ENCODE assay signal across 17 mouse cellular contexts in genomic region chr1:90210761-90211160, GRCm38 (mm10). TPM values are rescaled to one million over a fixed set of nuclear protein-coding genes. Genes with fewer than 3 reads are reported as not detected.
A peak's percentile ranks its signal among the peaks of the same experiment; 100 is the strongest.
DNase-seq lines count a peak whose midpoint lies in the region; ATAC-seq and TF ChIP-seq lines count a peak whose summit lies in the region.
"Had no signal": no experiment of that assay in that cellular context is flagged by ENCODE, and none has a peak within 500 bp of the region (broad histone marks: within the 10 kb centered on the region; RNA-seq: fewer than 3 reads in every experiment).

No protein-coding gene starts in this region.

- peaks cover 66% of the 10 kb centered on the region for H3K4me1 ChIP-seq in forebrain, embryonic 12.5 days
- H3K4me1 ChIP-seq in forebrain, embryonic 11.5 days (replicated peaks; ENCODE audit: control insufficient read depth, insufficient read depth, low read length) = peaks cover 26% of the 10 kb centered on the region
- peaks cover 18% of the 10 kb centered on the region for H3K4me1 ChIP-seq in heart, embryonic 16.5 days (ENCODE audit: control insufficient read depth, insufficient read depth, low read length)
- H3K4me1 ChIP-seq in midbrain, embryonic 10.5 days = peaks cover 64% of the 10 kb centered on the region
- peaks cover 17% of the 10 kb centered on the region for H3K4me1 ChIP-seq in midbrain, embryonic 16.5 days (ENCODE audit: control insufficient read depth, insufficient read depth, low read length)
- H3K4me1 ChIP-seq in forebrain, postnatal 0 days (ENCODE audit: insufficient read depth) = peaks cover 6% of the 10 kb centered on the region; the same call in 1 of the 2 replicates

- no peak for TF ChIP-seq CTCF in forebrain, postnatal 0 days (IDR thresholded peaks at IDR 0.05; ENCODE audit: low read depth)

- no peak for ATAC-seq in forebrain, embryonic 12.5 days (ENCODE audit: low FRiP score)
- no peak for ATAC-seq in forebrain, embryonic 11.5 days (replicated peaks; ENCODE audit: low FRiP score)
- no peak for ATAC-seq in heart, embryonic 16.5 days (replicated peaks; ENCODE audit: extremely low read depth, insufficient read depth, low FRiP score)
- no peak for ATAC-seq in midbrain, embryonic 16.5 days
- ATAC-seq in forebrain, postnatal 0 days = no peak
- ATAC-seq: Patski had no signal

- intact Hi-C loops in heart, postnatal 10 days (cut with DNase I) = no loop called here

- peak overlapping the region; percentile 26 for H3K4me2 ChIP-seq in forebrain, embryonic 12.5 days
- H3K4me2 ChIP-seq in forebrain, embryonic 11.5 days (ENCODE audit: low read depth, low read length, severe bottlenecking) = no peak overlapping the region
- 0 out of 2 replicates have a peak overlapping the region, but pooled peaks have one; percentile 19 for H3K4me2 ChIP-seq in heart, embryonic 16.5 days (ENCODE audit: low read depth, low read length)
- no peak overlapping the region for H3K4me2 ChIP-seq in midbrain, embryonic 16.5 days (ENCODE audit: low read length)
- H3K4me2 ChIP-seq in forebrain, postnatal 0 days (ENCODE audit: low read depth) = peak overlapping the region; percentile 10; the same call in 1 of the 2 replicates

- H3K4me3 ChIP-seq in forebrain, embryonic 12.5 days (replicated peaks) = no peak overlapping the region; the same call in 1 of the 2 replicates
- no peak overlapping the region for H3K4me3 ChIP-seq in forebrain, embryonic 11.5 days (ENCODE audit: low read depth, low read length)
- H3K4me3 ChIP-seq in heart, embryonic 16.5 days (ENCODE audit: low read length) = no peak overlapping the region
- H3K4me3 ChIP-seq in midbrain, embryonic 10.5 days = no peak overlapping the region
- H3K4me3 ChIP-seq in midbrain, embryonic 16.5 days (ENCODE audit: low read depth, low read length) = no peak overlapping the region
- no peak overlapping the region for H3K4me3 ChIP-seq in forebrain, postnatal 0 days (ENCODE audit: low read depth, low read length)

- H3K27ac ChIP-seq in forebrain, embryonic 12.5 days = no peak overlapping the region
- no peak overlapping the region for H3K27ac ChIP-seq in forebrain, embryonic 11.5 days (ENCODE audit: low read depth, low read length)
- H3K27ac ChIP-seq in heart, embryonic 16.5 days (ENCODE audit: low read length) = no peak overlapping the region
- H3K27ac ChIP-seq in midbrain, embryonic 10.5 days (replicated peaks) = peak overlapping the region; percentile 91
- no peak overlapping the region for H3K27ac ChIP-seq in midbrain, embryonic 16.5 days (ENCODE audit: low read length)
- H3K27ac ChIP-seq in forebrain, postnatal 0 days (ENCODE audit: low read depth, low read length) = 0 out of 2 replicates have a peak overlapping the region, but pooled peaks have one; percentile 21

- H3K27me3 ChIP-seq in forebrain, embryonic 12.5 days = no peaks in the 10 kb centered on the region
- no peaks in the 10 kb centered on the region for H3K27me3 ChIP-seq in forebrain, embryonic 11.5 days (ENCODE audit: control insufficient read depth, insufficient read depth, low read length)
- H3K27me3 ChIP-seq in heart, embryonic 16.5 days (ENCODE audit: control insufficient read depth, insufficient read depth, low read length) = no peaks in the 10 kb centered on the region
- no peaks in the 10 kb centered on the region for H3K27me3 ChIP-seq in midbrain, embryonic 10.5 days (ENCODE audit: low read depth, poor library complexity, severe bottlenecking)
- no peaks in the 10 kb centered on the region for H3K27me3 ChIP-seq in midbrain, embryonic 16.5 days (ENCODE audit: control insufficient read depth, insufficient read depth, low read depth, low read length)
- no peaks in the 10 kb centered on the region for H3K27me3 ChIP-seq in forebrain, postnatal 0 days (ENCODE audit: insufficient read depth, low read length)
- H3K27me3 ChIP-seq: Patski had no signal

- H3K9me3 ChIP-seq in forebrain, embryonic 12.5 days = no peaks in the 10 kb centered on the region
- no peaks in the 10 kb centered on the region for H3K9me3 ChIP-seq in forebrain, embryonic 11.5 days (ENCODE audit: control insufficient read depth, low read length)
- H3K9me3 ChIP-seq in heart, embryonic 16.5 days (replicated peaks; ENCODE audit: control insufficient read depth, low read length) = no peaks in the 10 kb centered on the region
- H3K9me3 ChIP-seq in midbrain, embryonic 10.5 days (replicated peaks) = no peaks in the 10 kb centered on the region
- no peaks in the 10 kb centered on the region for H3K9me3 ChIP-seq in midbrain, embryonic 16.5 days (replicated peaks; ENCODE audit: control insufficient read depth, low read length, poor library complexity, severe bottlenecking)
- H3K9me3 ChIP-seq in forebrain, postnatal 0 days (ENCODE audit: low read length) = no peaks in the 10 kb centered on the region

- no peak for DNase-seq in forebrain, embryonic 11.5 days (ENCODE audit: low spot score)
- no peak for DNase-seq in heart, postnatal 10 days
- no peak for DNase-seq in midbrain, embryonic 10.5 days (ENCODE audit: low spot score)
- DNase-seq in forebrain, postnatal 0 days = no peak
- no peak for DNase-seq in liver
- DNase-seq: B cell, adult 2 months; gastrocnemius, postnatal 14 days; heart, postnatal 4 days; lung, adult 18-20 months; lung, postnatal 4 days; retina, postnatal 1 day had no signal

- 79% methylated on average over 4 of the region's 4 CpGs for WGBS in forebrain, embryonic 12.5 days
- WGBS in forebrain, embryonic 11.5 days = 94% methylated on average over 4 of the region's 4 CpGs
- WGBS in heart, embryonic 16.5 days = 78% methylated on average over 4 of the region's 4 CpGs
- 93% methylated on average over 4 of the region's 4 CpGs for WGBS in midbrain, embryonic 10.5 days
- 47% methylated on average over 4 of the region's 4 CpGs for WGBS in midbrain, embryonic 16.5 days
- 25% methylated on average over 4 of the region's 4 CpGs for WGBS in forebrain, postnatal 0 days

- no peak overlapping the region for H3K9ac ChIP-seq in forebrain, embryonic 12.5 days
- no peak overlapping the region for H3K9ac ChIP-seq in forebrain, embryonic 11.5 days (ENCODE audit: low read length)
- no peak overlapping the region for H3K9ac ChIP-seq in heart, embryonic 16.5 days (ENCODE audit: low read length)
- H3K9ac ChIP-seq in midbrain, embryonic 16.5 days (ENCODE audit: low read depth, low read length) = no peak overlapping the region
- no peak overlapping the region for H3K9ac ChIP-seq in forebrain, postnatal 0 days

- peaks cover 45% of the 10 kb centered on the region for H3K36me3 ChIP-seq in forebrain, embryonic 12.5 days (replicated peaks)
- H3K36me3 ChIP-seq in forebrain, embryonic 11.5 days (ENCODE audit: control insufficient read depth, insufficient read depth, low read length) = peaks cover 12% of the 10 kb centered on the region
- H3K36me3 ChIP-seq in heart, embryonic 16.5 days (ENCODE audit: control insufficient read depth, insufficient read depth) = peaks cover 2% of the 10 kb centered on the region; the same call in 1 of the 2 replicates
- H3K36me3 ChIP-seq in midbrain, embryonic 10.5 days = peaks cover 69% of the 10 kb centered on the region
- no peaks in the 10 kb centered on the region for H3K36me3 ChIP-seq in midbrain, embryonic 16.5 days (ENCODE audit: control insufficient read depth, insufficient read depth, low read length)
- peaks cover 11% of the 10 kb centered on the region for H3K36me3 ChIP-seq in forebrain, postnatal 0 days (ENCODE audit: insufficient read depth)

RNA-seq across cellular contexts. Expression of gene Ackr3, which starts 7.0 kb away (rescaled TPM):
- 25.5 and 28.7 TPM in 2 replicates for polyA plus RNA-seq in forebrain, embryonic 12.5 days (2016; fragmentation: Nextera tagmentation; extraction: Ambion mirVana)
- 31.2 and 31.9 TPM in 2 replicates for polyA plus RNA-seq in forebrain, embryonic 11.5 days (2014; fragmentation: Nextera tagmentation; extraction: Ambion mirVana)
- 23.8 and 27.0 TPM in 2 replicates for polyA plus RNA-seq in heart, embryonic 16.5 days (2015; fragmentation: Nextera tagmentation; extraction: Ambion mirVana)
- 10 to 100 TPM; 45.4 to 48.9 TPM for total RNA-seq in heart, postnatal 10 days (2021)
- polyA plus RNA-seq in midbrain, embryonic 10.5 days (2016; fragmentation: Nextera tagmentation; extraction: Ambion mirVana) = 26.3 and 30.9 TPM in 2 replicates
- 10.4 and 10.9 TPM in 2 replicates for polyA plus RNA-seq in midbrain, embryonic 16.5 days (2015; fragmentation: Nextera tagmentation; extraction: Ambion mirVana)
- 7.3 and 10.0 TPM in 2 replicates for total RNA-seq in forebrain, postnatal 0 days (2014; rRNA removed)
- 10.2 and 11.9 TPM in 2 replicates for polyA plus RNA-seq in forebrain, postnatal 0 days (2015; fragmentation: Nextera tagmentation; extraction: Ambion mirVana)
- total RNA-seq: common myeloid progenitor, adult 5-6 weeks; neutrophil, adult 5-6 weeks had no signal

RNA-seq across cellular contexts. Expression of gene Iqca, which starts 57.6 kb away (rescaled TPM):
- 0.56 TPM in 1 of 2 replicates, not detected in the other for polyA plus RNA-seq in forebrain, embryonic 12.5 days (2016; fragmentation: Nextera tagmentation; extraction: Ambion mirVana)
- 0.29 and 0.36 TPM in 2 replicates for polyA plus RNA-seq in forebrain, embryonic 11.5 days (2014; fragmentation: Nextera tagmentation; extraction: Ambion mirVana)
- polyA plus RNA-seq in heart, embryonic 16.5 days (2015; fragmentation: Nextera tagmentation; extraction: Ambion mirVana) = 0.16 and 0.37 TPM in 2 replicates
- not detected for total RNA-seq in heart, postnatal 10 days (2021)
- 0.15 and 0.30 TPM in 2 replicates for polyA plus RNA-seq in midbrain, embryonic 10.5 days (2016; fragmentation: Nextera tagmentation; extraction: Ambion mirVana)
- 0.62 and 0.85 TPM in 2 replicates for polyA plus RNA-seq in midbrain, embryonic 16.5 days (2015; fragmentation: Nextera tagmentation; extraction: Ambion mirVana)
- total RNA-seq in forebrain, postnatal 0 days (2014; rRNA removed) = 0.52 and 0.92 TPM in 2 replicates
- 0.60 and 1.5 TPM in 2 replicates for polyA plus RNA-seq in forebrain, postnatal 0 days (2015; fragmentation: Nextera tagmentation; extraction: Ambion mirVana)
- total RNA-seq: common myeloid progenitor, adult 5-6 weeks; heart, postnatal 4 days; neutrophil, adult 5-6 weeks had no signal

Comparison
In these comparisons a context has a peak if more than half of its experiments do, and no peak if none do; other contexts are left out.
1. H3K27ac ChIP-seq: peak in midbrain, embryonic 10.5 days (single experiment) and forebrain, postnatal 0 days (single experiment); none in forebrain, embryonic 12.5 days (single experiment), forebrain, embryonic 11.5 days (single experiment), heart, embryonic 16.5 days (single experiment) and midbrain, embryonic 16.5 days (single experiment).
2. H3K4me2 ChIP-seq: peak in forebrain, embryonic 12.5 days (single experiment), heart, embryonic 16.5 days (single experiment) and forebrain, postnatal 0 days (single experiment); none in forebrain, embryonic 11.5 days (single experiment) and midbrain, embryonic 16.5 days (single experiment).